Mouse (Mus musculus) liver, embryonic 12.5 days (tissue): ENCODE data around the gene 2610528A11Rik. TPM values are rescaled to one million over a fixed set of nuclear protein-coding genes. Genes with fewer than 3 reads are reported as not detected.
A peak's percentile ranks its signal among the peaks of the same experiment; 100 is the strongest.
"Not testable (repeated sequence)": the region's sequence is repeated elsewhere in the genome, so short reads cannot be mapped to it uniquely, and the experiment has no call there.

Source experiments
- ATAC-seq: fragments of 200-750 bp; cut with Nextera tagmentation; 2 replicates; pipeline ENCODE4 v1.8.0; 2017; ENCODE audit warnings: moderate number of reproducible peaks, mild to moderate bottlenecking, moderate library complexity
- H3K27ac ChIP-seq: fragments of 300-500 bp; sonication (generic); 2 replicates; pipeline ENCODE4 v1.5.1; 2016; ENCODE audit warnings: mild to moderate bottlenecking
- H3K27me3 ChIP-seq: fragments of 300-500 bp; sonication (generic); replicated peaks from 2 replicates; pipeline ENCODE4 v1.6.1; 2016; ENCODE audit warnings: mild to moderate bottlenecking, moderate library complexity
- H3K36me3 ChIP-seq: fragments of 300-500 bp; sonication (generic); 2 replicates; pipeline ENCODE4 v1.6.1; 2016; ENCODE audit warnings: mild to moderate bottlenecking, moderate library complexity
- H3K4me1 ChIP-seq: fragments of 300-500 bp; sonication (generic); 2 replicates; pipeline ENCODE4 v1.6.1; 2016
- H3K4me2 ChIP-seq: fragments of 300-500 bp; sonication (generic); 2 replicates; pipeline ENCODE4 v1.6.1; 2016; ENCODE audit warnings: mild to moderate bottlenecking, moderate library complexity
- H3K4me3 ChIP-seq: fragments of 300-500 bp; sonication (generic); 2 replicates; pipeline ENCODE4 v1.5.1; 2016; ENCODE audit warnings: mild to moderate bottlenecking, moderate library complexity
- H3K9ac ChIP-seq: fragments of 300-500 bp; sonication (generic); 2 replicates; pipeline ENCODE4 v1.6.1; 2016; ENCODE audit warnings: mild to moderate bottlenecking, moderate library complexity
- H3K9me3 ChIP-seq: fragments of 300-500 bp; sonication (generic); replicated peaks from 2 replicates; pipeline ENCODE4 v1.6.1; 2016; ENCODE audit warnings: mild to moderate bottlenecking, moderate library complexity
- WGBS: fragments of 180-500 bp; shearing (Covaris S2); methylation state at CpG from one replicate; pipeline ENCODE4 v1.1.7; 2016; ENCODE audit not compliant: insufficient replicate concordance; 5-methylcytosine and 5-hydroxymethylcytosine counted together
- polyA plus RNA-seq: library from polyadenylated mRNA; unstranded; fragments of >200 nt; fragmentation: Nextera tagmentation; extraction: Ambion mirVana; gene quantifications from 2 replicates; pipeline ENCODE4 v1.2.1, GENCODE M21; 2016

2610528A11Rik gene
- not detected in 2 replicates for polyA plus RNA-seq

- H3K27me3 ChIP-seq: no peaks in the 10 kb centered on the region
- no peak for ATAC-seq
- no peaks in the 10 kb centered on the region for H3K4me1 ChIP-seq
- H3K36me3 ChIP-seq: peaks cover 5% of the 10 kb centered on the region
- no peak within 1 kb of the TSS for H3K9ac ChIP-seq
- no peak within 1 kb of the TSS for H3K4me2 ChIP-seq
- no peaks in the 10 kb centered on the region for H3K9me3 ChIP-seq
- no peak within 1 kb of the TSS for H3K4me3 ChIP-seq
- no peak within 1 kb of the TSS for H3K27ac ChIP-seq
- 43% methylated on average over 3 of the region's 3 CpGs for WGBS
Measured at GRCm38 (mm10) chr14:37113922-37114321, at the start of gene 2610528A11Rik. Gene 2610528A11Rik, minus strand, starts transcription at chr14:37114022.

DNA sequence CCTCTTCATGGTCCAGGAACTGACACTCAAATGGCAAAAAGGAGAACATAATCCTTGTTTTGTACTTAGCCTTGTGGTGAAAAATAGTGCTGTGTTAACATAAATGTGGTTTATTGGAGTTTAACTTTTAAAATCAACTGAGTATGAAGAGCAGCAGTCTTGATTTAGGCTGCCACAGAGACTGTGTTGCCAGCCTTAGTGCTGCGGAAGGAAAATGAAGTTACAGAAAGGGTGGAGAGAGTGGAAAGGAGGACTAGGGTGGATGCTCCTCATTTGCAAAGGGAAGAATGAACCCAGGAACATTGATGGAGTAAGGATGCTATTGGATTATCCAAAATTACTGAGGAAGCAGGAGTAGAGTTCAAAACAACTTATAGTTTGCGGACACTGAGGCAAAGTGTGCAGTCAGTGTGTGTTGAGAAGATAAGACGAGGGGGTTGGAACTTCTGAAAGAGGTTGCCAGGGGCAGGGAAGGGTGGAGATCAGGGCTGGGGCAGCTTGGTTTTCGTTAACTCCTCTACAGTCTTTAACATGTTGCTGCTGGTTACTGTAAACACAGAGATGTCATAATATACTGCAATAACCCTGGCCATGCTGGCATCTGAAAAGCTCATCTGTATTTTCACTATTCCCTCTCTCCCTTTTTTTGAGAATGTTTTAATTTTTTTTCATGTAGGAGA lies 49.6 kb upstream of the 2610528A11Rik start:
- no peak overlapping the region for H3K4me3 ChIP-seq
- no peaks in the 10 kb centered on the region for H3K9me3 ChIP-seq
- peaks cover 39% of the 10 kb centered on the region for H3K4me1 ChIP-seq
- peak overlapping the region; percentile 52 for H3K9ac ChIP-seq
- 27% methylated on average over 4 of the region's 4 CpGs for WGBS
- H3K27ac ChIP-seq: peak overlapping the region; percentile 89
- H3K4me2 ChIP-seq: peak overlapping the region; percentile 56
- no peaks in the 10 kb centered on the region for H3K27me3 ChIP-seq
- H3K36me3 ChIP-seq: no peaks in the 10 kb centered on the region
- peak; percentile 98 for ATAC-seq

- H3K4me2 ChIP-seq: no peak overlapping the region
- no peaks in the 10 kb centered on the region for H3K4me1 ChIP-seq
- no peak overlapping the region for H3K27ac ChIP-seq
- no peak overlapping the region for H3K9ac ChIP-seq
- 61% methylated on average over 1 of the region's 1 CpGs for WGBS
- H3K36me3 ChIP-seq: no peaks in the 10 kb centered on the region
- H3K27me3 ChIP-seq: no peaks in the 10 kb centered on the region
- peaks cover 9% of the 10 kb centered on the region; the same call in 1 of the 2 replicates for H3K9me3 ChIP-seq
- ATAC-seq: no peak
- no peak overlapping the region for H3K4me3 ChIP-seq
Measured at GRCm38 (mm10) chr14:37154391-37154790, 40.6 kb upstream of the 2610528A11Rik start.

DNA sequence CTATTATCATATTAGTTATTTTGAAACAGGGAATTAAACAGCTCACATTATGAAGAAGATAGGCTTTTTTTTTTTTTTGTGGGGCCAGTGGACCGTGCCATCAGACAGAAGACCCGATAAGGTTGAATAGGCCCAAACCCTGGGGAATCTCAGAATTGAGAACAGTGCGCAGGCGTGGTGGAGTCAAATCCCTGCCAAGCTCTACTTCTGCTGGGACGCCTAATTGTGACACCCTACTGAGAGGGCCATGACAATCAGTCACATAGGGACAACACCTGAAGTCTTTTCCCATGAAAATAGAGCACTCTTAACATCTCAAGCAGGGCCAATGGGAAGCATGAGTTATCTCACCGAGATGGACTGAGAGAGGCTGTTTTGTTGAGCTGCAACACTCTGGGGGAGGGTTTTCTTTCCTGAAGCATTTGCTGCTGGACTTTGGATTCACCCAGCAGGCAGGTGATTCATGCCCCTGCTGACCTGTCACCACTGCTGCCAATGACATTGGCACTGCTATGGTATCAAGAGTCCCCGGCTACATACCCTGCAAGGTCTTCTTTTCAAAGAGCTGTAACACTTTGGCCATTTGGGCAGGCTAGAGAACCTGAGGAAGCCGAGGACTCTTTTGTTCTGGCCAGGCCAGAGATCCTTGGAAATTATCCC lies 25.4 kb upstream of the 2610528A11Rik start:
- Histone ChIP-seq H3K27me3 (no peaks in the 10 kb centered on the region), H3K4me3 (no peak overlapping the region), H3K9ac (no peak overlapping the region), H3K27ac (no peak overlapping the region), H3K4me1 (no peaks in the 10 kb centered on the region), H3K9me3 (no peaks in the 10 kb centered on the region), H3K4me2 (no peak overlapping the region), H3K36me3 (no peaks in the 10 kb centered on the region)
- ATAC-seq: no peak
- WGBS: 73% methylated on average over 8 of the region's 8 CpGs

DNA sequence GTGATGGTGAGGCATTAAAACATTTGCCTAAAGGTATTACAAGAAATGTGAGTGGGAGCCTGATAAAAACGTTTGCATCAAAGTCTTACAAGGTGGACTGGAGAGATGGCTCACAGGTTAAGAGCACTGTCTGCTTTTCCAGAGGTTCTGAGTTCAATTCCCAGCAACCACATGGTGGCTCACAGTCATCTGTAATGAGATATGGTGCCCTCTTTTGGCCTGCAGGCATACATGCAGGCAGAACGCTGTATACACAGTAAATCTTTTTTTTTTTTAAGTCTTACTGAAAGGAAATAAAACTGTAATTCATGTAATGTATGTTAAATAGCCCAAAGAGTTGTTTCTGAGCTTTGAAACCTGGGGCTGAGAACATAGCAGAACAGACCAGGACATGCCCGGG lies 23.8 kb upstream of the 2610528A11Rik start:
- H3K36me3 ChIP-seq, ATAC-seq, H3K9ac ChIP-seq, H3K4me3 ChIP-seq, H3K4me2 ChIP-seq, H3K4me1 ChIP-seq, H3K9me3 ChIP-seq, H3K27me3 ChIP-seq, H3K27ac ChIP-seq: not testable (repeated sequence)
- 78% methylated on average over 3 of the region's 3 CpGs for WGBS

DNA sequence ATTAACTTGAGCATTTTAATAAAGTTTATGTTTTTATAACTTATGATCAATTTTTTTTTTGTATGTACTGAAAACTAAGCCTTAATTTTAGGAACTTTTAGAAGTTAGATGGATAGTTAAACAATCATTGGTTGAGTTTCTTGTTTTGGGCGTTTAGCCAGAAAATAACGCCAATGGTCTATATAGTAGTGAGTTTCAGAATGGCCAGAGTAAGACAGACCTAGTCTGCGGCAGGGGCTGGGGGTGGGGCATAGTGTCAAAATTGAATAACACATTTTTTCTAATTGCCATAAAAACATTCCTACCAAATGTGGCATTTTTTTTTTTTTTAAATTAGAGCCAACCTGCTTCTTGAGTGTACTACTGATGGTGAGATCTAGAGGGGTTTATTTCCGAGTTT lies 22.3 kb upstream of the 2610528A11Rik start:
- Histone ChIP-seq H3K4me3 (no peak overlapping the region), H3K4me2 (peak overlapping the region; percentile 69)
- WGBS: 71% methylated on average over 4 of the region's 4 CpGs

DNA sequence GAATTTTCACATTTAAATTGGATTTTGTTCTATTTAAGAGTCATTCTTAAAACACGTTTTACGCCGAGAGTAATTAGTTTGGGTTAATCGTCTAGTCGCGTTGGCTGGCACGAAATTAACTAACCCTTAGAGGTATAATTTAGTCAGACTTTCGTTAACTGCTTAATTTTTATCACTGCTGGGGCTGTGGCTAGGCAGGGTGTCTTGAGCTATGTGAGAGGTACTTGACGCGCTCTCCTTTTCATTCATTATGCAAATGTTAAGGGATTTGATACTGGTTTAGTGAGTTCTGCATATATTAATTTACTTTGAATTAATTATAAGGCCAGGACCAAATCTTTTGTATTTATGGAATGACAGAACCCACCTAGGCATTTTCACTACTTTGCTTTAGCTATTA lies 21.8 kb upstream of the 2610528A11Rik start:
- H3K36me3 ChIP-seq: peaks cover 28% of the 10 kb centered on the region
- peak overlapping the region; percentile 74 for H3K9ac ChIP-seq
- H3K27ac ChIP-seq: peak overlapping the region; percentile 85
- no peaks in the 10 kb centered on the region for H3K9me3 ChIP-seq
- no peak for ATAC-seq
- WGBS: 3% methylated on average over 10 of the region's 10 CpGs
- H3K4me3 ChIP-seq: peak overlapping the region; percentile 88
- peak overlapping the region; percentile 69 for H3K4me2 ChIP-seq
- H3K4me1 ChIP-seq: peaks cover 9% of the 10 kb centered on the region
- H3K27me3 ChIP-seq: no peaks in the 10 kb centered on the region

More for the DNA sequence above, 22.3 kb upstream of the 2610528A11Rik start:
- H3K4me1 ChIP-seq: peaks cover 9% of the 10 kb centered on the region
- no peak overlapping the region for H3K27ac ChIP-seq
- H3K9ac ChIP-seq: no peak overlapping the region
- ATAC-seq: no peak
- no peaks in the 10 kb centered on the region for H3K27me3 ChIP-seq
- peaks cover 24% of the 10 kb centered on the region for H3K36me3 ChIP-seq
- no peaks in the 10 kb centered on the region for H3K9me3 ChIP-seq

DNA sequence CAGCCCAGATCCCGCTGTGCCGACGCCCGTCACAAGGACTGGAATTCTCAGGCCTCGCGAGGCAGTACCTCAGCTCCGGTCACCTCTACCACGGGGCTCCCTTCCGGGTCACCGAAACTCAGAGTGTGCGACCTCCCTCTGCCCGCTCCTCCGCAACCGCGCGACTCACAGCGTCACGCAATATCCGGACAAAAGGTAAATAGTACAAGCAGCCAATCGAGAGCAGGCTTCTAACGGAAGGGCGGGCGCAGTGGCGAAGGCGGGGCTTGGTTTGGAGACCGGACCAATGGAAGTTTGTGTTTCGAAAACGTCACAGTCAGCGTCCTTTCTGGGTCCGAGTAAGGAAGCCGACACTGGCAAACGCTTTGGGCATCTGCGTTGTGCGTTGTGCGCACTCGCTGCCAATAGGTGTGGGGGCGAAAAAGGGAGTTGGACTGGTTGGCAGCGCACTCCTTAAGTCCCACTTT lies 21.3 kb upstream of the 2610528A11Rik start, which contains the start of gene Ghitm:
Ghitm (minus strand) TSS at position 146 of the 467 bp plus-strand sequence.
- Histone ChIP-seq H3K4me3 (peak within 1 kb of the TSS; percentile 88), H3K27ac (peak within 1 kb of the TSS; percentile 91), H3K4me1 (peaks cover 9% of the 10 kb centered on the region), H3K4me2 (peak within 1 kb of the TSS; percentile 69), H3K27me3 (no peaks in the 10 kb centered on the region), H3K36me3 (peaks cover 33% of the 10 kb centered on the region), H3K9me3 (no peaks in the 10 kb centered on the region), H3K9ac (peak within 1 kb of the TSS; percentile 89)
- ATAC-seq: peak; percentile 98
- under 1% methylated on average over 38 of the region's 38 CpGs for WGBS

DNA sequence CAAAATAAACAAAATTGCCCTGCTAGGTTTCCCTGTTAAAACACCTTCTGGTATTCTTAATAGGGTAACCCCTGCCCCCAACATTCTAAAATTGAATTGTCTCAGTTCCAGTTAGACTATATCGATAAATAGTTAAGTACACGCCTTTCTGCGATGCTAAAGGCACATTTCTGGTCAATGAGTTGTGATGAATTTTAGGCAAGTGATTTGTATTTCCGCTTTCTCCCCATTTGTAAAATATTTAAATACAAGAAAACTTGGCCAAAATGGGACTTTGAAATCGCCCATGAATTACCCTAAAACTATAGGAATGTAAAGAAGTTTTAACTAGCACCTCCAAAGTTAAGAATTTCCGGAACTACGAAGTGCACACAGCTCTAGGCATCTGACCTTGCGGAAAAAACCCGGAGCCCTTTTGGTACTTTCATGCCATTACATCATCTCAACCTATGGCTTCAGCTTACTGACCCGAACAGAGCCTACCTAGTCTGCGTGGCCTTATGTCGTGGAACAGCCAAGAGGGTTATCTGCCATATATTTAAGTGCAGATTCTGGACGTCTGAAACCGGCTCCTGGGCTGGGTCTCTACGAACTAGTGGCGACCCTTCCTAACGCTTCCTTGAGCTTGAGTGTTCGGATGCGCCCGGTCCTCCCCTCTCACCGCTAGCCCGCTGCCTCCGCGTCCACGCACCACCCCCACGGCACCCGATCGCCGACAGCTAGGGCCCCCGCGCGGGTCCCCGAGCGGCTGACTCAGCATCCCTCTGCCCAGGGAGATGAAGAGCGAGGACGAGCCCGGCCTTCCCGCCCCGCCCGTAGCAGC lies 20.7 kb upstream of the 2610528A11Rik start:
- Histone ChIP-seq H3K9ac (peak overlapping the region; percentile 89), H3K27me3 (no peaks in the 10 kb centered on the region), H3K27ac (peak overlapping the region; percentile 91), H3K36me3 (peaks cover 40% of the 10 kb centered on the region), H3K4me3 (peak overlapping the region; percentile 88), H3K4me2 (peak overlapping the region; percentile 69), H3K4me1 (peaks cover 9% of the 10 kb centered on the region), H3K9me3 (no peaks in the 10 kb centered on the region)
- ATAC-seq: peak; percentile 84
- WGBS: under 1% methylated on average over 40 of the region's 40 CpGs

DNA sequence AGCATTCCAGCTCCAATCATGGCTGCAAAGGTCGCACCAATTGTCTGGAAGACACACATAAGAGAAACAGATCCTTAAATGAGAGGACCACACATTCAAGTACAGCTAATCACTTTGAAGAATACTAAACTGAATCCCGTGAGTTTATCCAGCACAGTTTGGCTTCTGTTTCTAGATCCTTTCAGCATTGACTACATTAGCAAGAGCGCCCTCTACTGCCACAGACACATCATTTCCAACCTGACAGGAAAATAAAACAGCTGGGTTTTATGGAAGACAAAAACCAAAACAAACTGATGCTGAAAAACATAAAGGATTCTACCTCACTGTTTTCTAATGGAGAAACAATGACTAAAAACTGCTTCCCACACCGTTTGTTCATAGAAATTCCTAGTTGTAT lies 13.8 kb upstream of the 2610528A11Rik start:
- no peak for ATAC-seq
- Histone ChIP-seq H3K27ac (no peak overlapping the region), H3K27me3 (no peaks in the 10 kb centered on the region), H3K4me3 (no peak overlapping the region), H3K4me1 (no peaks in the 10 kb centered on the region), H3K36me3 (peaks cover 96% of the 10 kb centered on the region), H3K4me2 (no peak overlapping the region), H3K9ac (no peak overlapping the region), H3K9me3 (no peaks in the 10 kb centered on the region)
- WGBS: 56% methylated on average over 4 of the region's 4 CpGs

DNA sequence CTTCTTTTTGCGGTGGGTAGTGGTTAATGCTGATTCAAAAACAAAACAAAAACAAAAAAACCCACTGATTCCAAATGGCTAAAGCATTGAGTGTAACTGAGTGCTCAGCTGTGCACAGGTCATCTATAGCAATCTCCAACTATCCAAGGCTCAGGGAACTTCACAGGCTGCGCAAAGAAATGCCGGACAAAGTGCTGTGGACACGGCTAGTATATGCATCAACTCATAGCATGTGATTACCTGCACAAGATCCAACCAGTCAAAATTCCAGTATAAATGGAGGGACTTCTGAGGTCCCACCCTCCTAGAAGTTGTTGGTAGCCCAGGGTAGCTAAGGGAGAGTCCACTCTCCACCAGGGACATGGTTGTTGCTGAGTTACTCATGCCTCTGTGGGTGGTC lies 5.4 kb upstream of the 2610528A11Rik start:
- Histone ChIP-seq H3K4me1 (no peaks in the 10 kb centered on the region), H3K4me3 (no peak overlapping the region), H3K27me3 (no peaks in the 10 kb centered on the region), H3K9me3 (no peaks in the 10 kb centered on the region), H3K4me2 (no peak overlapping the region), H3K36me3 (peaks cover 57% of the 10 kb centered on the region), H3K27ac (no peak overlapping the region), H3K9ac (no peak overlapping the region)
- 91% methylated on average over 4 of the region's 4 CpGs for WGBS
- no peak for ATAC-seq

GRCm38 (mm10) chr14:37112931-37113330 lies 891 bp downstream of the 2610528A11Rik start:
- Histone ChIP-seq H3K4me1 (no peaks in the 10 kb centered on the region), H3K27me3 (no peaks in the 10 kb centered on the region), H3K4me2 (no peak overlapping the region), H3K36me3 (no peaks in the 10 kb centered on the region), H3K9me3 (no peaks in the 10 kb centered on the region), H3K27ac (no peak overlapping the region), H3K9ac (no peak overlapping the region), H3K4me3 (no peak overlapping the region)
- 81% methylated on average over 7 of the region's 7 CpGs for WGBS
- ATAC-seq: no peak
